Mouse (Mus musculus) G1E (cell line): ENCODE measurements around the gene Stxbp6.

ENCODE experiments used
- CTCF ChIP-seq: IDR thresholded peaks from 2 replicates; pipeline ENCODE4 v1.5.1; 2012; ENCODE audit warnings: low read depth, low read length, inconsistent platforms, mixed read lengths
- GATA1 ChIP-seq: IDR thresholded peaks from 2 replicates; pipeline ENCODE4 v1.6.1; 2012; ENCODE audit warnings: borderline replicate concordance, low read length, inconsistent platforms, mixed read lengths
- TAL1 ChIP-seq: conservative IDR thresholded peaks from 2 replicates; pipeline ENCODE4 v1.6.1; 2012; ENCODE audit warnings: low read depth, low read length, inconsistent platforms, mixed read lengths

GRCm38 (mm10) chr12:45037091-45037490, 37.4 kb downstream of the Stxbp6 start:
- TF ChIP-seq TAL1 (no peak), CTCF (no peak), GATA1 (no peak)
